Mouse (Mus musculus): ENCODE results near the gene Gpatch8.

The Gpatch8 gene

DNA sequence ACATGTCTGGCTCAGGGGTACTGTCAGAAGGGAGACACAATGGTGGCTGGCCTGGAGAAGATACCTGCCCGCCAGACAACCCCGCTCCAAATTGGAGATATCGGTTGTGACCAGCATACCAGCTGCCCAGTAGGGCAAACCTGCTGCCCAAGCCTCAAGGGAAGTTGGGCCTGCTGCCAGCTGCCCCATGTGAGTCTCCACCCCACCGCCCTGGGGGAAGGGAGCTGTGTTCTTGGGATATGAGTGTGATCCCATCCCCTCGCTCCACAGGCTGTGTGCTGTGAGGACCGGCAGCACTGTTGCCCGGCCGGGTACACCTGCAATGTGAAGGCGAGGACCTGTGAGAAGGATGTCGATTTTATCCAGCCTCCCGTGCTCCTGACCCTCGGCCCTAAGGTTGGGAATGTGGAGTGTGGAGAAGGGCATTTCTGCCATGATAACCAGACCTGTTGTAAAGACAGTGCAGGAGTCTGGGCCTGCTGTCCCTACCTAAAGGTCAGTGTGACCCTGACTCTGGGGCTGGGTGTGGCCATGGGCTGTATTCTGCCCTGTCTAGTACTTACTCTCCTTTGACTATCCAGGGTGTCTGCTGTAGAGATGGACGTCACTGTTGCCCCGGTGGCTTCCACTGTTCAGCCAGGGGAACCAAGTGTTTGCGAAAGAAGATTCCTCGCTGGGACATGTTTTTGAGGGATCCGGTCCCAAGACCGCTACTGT lies 120.3 kb downstream of the Gpatch8 start:
- DNase-seq (ENCODE audit: low read depth, low spot score): no peak

DNA sequence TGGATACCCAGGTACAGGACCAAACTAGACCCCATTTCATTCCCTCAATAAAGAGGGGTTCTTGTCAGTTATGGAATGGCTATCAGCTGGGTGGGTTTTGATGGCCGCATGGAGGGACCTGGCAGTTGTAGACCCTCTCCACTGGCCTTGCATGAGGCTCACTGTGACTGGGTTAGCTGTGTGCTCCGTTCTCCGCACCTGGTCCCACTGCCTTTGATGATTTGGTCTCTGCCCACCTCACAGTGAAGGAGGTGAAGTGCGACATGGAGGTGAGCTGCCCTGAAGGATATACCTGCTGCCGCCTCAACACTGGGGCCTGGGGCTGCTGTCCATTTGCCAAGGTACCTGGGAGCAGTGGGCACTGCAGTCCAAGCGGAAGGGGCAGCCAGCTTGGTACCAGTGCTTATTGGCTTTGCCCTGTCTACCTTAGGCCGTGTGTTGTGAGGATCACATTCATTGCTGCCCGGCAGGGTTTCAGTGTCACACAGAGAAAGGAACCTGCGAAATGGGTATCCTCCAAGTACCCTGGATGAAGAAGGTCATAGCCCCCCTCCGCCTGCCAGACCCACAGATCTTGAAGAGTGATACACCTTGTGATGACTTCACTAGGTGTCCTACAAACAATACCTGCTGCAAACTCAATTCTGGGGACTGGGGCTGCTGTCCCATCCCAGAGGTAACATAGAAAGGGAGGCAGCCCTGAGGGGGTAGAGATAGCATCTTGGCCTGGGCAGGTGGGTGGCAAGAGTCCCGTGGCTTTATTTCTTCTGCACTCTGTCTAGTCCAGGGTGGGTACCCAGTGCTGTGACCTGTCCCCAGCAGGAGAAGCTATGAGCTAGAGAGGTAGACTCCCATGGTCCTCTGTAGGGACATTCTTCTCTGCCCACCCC lies 121.1 kb downstream of the Gpatch8 start:
- no peak for DNase-seq (ENCODE audit: low read depth, low spot score)

DNA sequence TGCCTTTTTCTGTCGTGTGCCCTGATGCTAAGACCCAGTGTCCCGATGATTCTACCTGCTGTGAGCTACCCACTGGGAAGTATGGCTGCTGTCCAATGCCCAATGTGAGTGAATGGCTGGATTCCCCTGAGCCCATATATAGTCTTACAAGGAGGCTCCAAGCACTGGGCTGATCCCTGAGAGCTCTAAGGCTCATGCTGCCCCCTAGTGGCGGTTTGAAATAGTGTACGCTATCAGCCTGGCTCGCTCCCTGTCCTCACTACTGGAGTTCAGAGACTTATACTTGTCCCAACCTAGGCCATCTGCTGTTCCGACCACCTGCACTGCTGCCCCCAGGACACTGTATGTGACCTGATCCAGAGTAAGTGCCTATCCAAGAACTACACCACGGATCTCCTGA lies 121.8 kb downstream of the Gpatch8 start:
- peak; percentile 97 for DNase-seq (ENCODE audit: low read depth, low spot score)

DNA sequence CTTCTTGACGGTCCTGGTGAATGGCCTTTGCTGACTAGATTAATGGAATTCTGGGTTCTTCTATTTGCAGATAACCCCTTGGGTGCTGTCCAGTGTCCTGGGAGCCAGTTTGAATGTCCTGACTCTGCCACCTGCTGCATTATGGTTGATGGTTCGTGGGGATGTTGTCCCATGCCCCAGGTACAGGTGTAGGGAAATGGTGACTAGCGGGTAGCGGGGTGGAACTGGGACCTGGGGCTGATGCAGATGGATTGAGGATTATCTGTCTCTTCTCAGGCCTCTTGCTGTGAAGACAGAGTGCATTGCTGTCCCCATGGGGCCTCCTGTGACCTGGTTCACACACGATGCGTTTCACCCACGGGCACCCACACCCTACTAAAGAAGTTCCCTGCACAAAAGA lies 122.3 kb downstream of the Gpatch8 start:
- no peak for DNase-seq (ENCODE audit: low read depth, low spot score)

DNA sequence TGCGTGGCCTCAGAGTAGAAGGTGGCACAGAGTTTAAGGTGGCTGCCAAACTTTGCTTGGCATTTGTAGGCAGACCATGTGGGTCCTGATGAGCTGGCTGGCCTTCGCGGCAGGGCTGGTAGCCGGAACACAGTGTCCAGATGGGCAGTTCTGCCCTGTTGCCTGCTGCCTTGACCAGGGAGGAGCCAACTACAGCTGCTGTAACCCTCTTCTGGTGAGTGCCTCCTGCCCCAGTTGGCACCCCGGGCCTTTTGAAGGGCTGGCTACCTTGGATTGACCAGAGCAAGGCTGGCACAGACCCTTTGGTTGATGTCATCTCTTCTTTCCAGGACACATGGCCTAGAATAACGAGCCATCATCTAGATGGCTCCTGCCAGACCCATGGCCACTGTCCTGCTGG lies 123.3 kb downstream of the Gpatch8 start:
- no peak for DNase-seq (ENCODE audit: low read depth, low spot score)

DNA sequence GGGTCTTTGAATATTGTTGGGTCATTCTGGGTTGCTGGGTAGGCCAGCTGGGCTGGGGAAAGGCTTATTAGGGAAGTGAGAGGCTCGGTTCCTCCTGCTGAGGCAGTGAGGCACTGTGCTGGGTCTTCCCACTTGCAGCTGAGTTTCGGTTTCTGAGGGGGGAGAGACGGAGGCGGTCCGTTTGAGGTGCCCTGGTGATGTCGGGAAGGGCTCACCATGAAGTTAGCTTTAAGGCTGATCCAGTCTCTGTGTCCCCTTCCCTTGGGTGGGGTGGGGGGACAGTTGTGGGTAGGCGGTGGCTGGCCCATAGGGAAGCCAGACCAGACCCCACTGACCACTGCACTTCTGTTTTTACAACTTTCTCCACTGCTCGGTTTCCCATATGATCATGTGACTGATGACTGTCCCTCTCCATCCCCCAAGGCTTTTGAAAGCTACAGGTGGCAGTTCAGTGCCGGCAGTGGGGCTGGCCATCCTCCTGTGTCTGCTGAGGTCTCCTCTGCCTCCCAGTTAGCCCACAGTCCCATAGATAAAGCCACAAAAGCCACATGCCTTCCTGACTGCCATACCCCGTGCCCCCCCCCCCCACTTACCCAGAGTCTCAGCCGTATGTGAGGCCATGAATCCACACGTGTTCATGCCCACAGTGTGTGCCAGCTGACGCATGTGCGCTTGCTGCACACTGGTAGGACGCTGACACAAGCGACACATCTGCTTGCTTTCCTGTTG lies 123.9 kb downstream of the Gpatch8 start:
- DNase-seq (ENCODE audit: low read depth, low spot score): no peak

DNA sequence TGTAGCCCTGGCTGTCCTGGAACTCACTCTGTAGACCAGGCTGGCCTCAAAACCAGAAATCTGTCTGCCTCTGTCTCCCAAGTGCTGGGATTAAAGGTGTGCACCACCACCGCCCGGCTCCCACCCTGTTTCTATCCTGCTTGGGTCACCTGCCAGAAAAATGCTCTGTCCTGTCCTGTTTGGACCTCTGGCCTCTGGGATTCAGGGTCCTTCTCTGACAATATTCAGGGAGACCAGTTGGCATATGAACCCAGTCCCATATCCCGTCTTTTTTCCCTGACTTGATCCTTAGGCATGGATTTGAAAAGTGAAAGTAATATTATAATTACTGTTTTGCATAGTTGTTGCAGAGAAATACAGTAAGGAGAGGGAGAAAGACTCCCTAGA lies 124.5 kb downstream of the Gpatch8 start:
- DNase-seq (ENCODE audit: low read depth, low spot score): no peak

DNA sequence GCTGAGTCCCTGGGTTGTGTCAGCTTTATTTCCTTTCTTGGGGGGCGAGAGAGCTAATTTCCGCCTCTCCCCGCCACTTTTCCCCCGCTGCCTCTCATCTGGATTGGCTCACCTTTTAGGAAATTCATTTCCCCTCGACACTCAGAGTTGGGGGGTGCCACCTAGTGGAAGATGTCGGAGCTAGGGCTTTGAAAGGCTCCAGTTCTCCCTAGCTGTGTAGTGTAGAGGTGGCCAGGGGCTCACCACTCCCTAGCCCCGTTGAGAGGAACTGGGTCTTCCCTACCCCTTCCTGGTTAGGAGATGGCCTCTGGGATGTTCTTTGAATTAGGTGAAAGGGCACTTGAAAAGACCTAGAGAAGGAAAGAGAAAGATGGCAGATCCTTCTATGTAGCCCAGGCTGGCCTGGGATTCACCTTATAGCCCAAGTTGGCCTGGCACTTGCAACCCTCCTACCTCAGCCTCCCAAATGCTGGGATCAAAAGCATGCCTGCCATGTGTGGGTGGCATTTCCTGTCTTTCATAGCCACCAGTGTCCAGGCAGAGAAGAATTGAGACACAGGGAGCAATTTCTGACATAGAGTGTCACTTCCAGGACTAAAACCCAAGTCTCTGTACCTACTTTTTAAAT lies 125.1 kb downstream of the Gpatch8 start:
- DNase-seq (ENCODE audit: low read depth, low spot score): peak; percentile 92

DNA sequence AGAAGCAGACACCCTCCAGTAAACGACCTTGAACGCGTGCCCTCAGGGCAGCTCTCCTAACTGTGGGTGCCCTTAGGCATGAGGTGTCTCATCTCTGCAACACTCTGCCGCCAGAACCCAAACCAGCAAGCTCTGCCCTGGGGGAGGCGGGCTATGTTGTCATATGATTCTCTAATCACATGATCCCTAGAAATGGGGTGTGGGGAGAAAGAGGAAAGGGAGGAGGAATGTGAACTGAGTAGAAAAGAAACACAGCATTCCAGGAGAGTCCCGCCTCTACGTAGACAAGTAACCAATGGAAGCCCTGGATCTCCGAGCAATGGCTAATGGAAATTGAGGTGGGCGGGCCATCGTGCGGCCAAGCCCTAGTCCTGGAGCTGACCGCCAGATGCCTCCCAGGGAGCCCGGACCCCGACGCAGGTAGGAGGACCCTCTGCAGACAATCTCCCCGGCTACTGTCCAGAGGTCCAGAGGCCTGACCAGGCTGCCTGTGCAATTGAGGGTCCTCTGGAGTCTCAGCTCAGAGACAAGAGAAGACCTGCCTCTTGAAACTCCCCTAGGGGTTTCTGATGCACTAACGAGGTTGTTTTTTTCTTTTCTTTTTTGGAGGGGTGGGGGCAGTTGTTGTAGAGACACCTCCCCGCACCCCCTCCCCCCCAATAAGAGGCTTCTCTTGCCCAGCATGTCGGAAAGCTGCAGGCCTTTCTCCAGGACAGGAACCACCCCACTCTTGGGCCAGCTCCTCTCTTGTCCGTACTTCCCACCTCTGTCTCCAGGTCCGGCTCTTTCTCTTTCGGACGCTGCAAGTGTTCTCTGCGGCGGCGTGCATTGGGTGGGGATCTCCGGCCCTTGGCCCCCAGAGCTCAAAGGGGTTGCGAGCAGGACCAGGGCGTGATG lies 125.8 kb downstream of the Gpatch8 start, which contains the start of gene Grn:
TSS of gene Grn (plus strand) at position 195 of the 897 bp plus-strand sequence.
- DNase-seq (ENCODE audit: low read depth, low spot score): peak; percentile 99

DNA sequence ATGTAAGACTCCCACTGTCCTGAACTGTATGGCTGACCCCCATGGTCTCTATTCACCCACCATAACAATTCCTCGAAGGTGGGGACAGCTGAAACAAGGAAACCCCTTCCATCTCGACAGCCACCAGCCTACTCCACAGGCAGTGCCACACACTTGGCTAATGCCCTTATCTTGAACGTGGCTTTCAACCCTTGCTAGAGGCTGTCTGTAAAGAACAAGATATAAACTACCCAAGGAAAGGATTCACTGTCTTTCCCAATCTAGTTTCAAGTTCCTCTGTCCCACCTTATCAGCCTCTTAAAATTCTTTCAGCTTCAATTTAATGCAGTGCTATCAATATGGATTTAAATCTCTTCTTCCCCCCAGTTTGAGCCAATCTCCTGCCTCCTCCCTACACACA lies 126.6 kb downstream of the Gpatch8 start:
- DNase-seq (ENCODE audit: low read depth, low spot score): no peak

DNA sequence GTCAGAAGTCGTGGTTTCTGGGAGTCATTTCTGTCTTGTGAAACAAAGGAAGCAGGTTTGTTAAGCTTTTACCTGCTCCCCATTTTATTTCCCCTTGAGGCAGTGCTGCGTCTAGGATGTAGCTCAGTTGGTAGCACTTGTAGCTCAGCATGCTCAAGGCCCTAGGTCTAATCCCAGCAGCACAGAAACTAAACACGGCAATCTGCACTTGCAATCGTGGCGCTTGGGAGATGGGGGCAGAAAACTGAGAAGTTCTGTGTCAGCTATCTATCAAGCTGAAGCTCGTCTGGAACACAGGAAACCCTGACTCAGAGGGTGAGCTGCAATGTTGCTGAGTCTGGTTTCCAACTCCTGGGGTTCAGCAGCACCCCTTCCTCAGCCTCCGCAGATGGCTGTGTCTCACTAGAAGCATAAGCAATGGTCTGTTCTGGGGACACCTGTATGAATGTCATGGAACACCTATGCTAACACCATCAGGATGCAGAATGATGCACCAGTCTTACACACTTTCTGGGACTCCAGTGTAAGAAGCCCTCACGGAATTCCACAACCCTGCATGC lies 127.1 kb downstream of the Gpatch8 start:
- DNase-seq (ENCODE audit: low read depth, low spot score): no peak

Measured in 3T3-L1 (cell line).